Mouse (Mus musculus) kidney, embryonic 16.5 days (tissue): ENCODE measurements around the gene Gm3404. TPM values are rescaled to one million over a fixed set of nuclear protein-coding genes. Genes with fewer than 3 reads are reported as not detected.
"Not testable (repeated sequence)": the region's sequence is repeated elsewhere in the genome, so short reads cannot be mapped to it uniquely, and the experiment has no call there.

Experiments used
- ATAC-seq: fragments of 200-750 bp; cut with Nextera tagmentation; 2 replicates; pipeline ENCODE4 v1.8.0; 2017; ENCODE audit warnings: moderate TSS enrichment; ENCODE audit not compliant: low FRiP score, low TSS enrichment
- H3K27ac ChIP-seq: fragments of 300-500 bp; sonication (generic); 2 replicates; pipeline ENCODE4 v1.5.1; 2014; ENCODE audit warnings: low read length
- H3K27me3 ChIP-seq: fragments of 300-500 bp; sonication (generic); 2 replicates; pipeline ENCODE4 v1.6.1; 2014; ENCODE audit warnings: low read length, control low read depth, mixed read lengths; ENCODE audit not compliant: insufficient read depth
- H3K36me3 ChIP-seq: fragments of 300-500 bp; sonication (generic); 2 replicates; pipeline ENCODE4 v1.6.1; 2014; ENCODE audit warnings: low read length, control low read depth, mixed read lengths; ENCODE audit not compliant: insufficient read depth
- H3K4me1 ChIP-seq: fragments of 300-500 bp; sonication (generic); 2 replicates; pipeline ENCODE4 v1.6.1; 2014; ENCODE audit warnings: low read length, control low read depth, mixed read lengths; ENCODE audit not compliant: insufficient read depth
- H3K4me2 ChIP-seq: fragments of 300-500 bp; sonication (generic); replicated peaks from 2 replicates; pipeline ENCODE4 v1.6.1; 2014; ENCODE audit warnings: low read depth, low read length
- H3K4me3 ChIP-seq: fragments of 300-500 bp; sonication (generic); 2 replicates; pipeline ENCODE4 v1.5.1; 2014; ENCODE audit warnings: mild to moderate bottlenecking, low read length
- H3K9ac ChIP-seq: fragments of 300-500 bp; sonication (generic); replicated peaks from 2 replicates; pipeline ENCODE4 v1.6.1; 2014; ENCODE audit warnings: low read length
- H3K9me3 ChIP-seq: fragments of 300-500 bp; sonication (generic); 2 replicates; pipeline ENCODE4 v1.6.1; 2016; ENCODE audit warnings: low read length, control low read depth
- WGBS: fragments of 180-500 bp; shearing (Covaris S2); extraction: QIAGEN DNeasy Blood & Tissue Kit; methylation state at CpG from one replicate; pipeline ENCODE4 v1.1.7; 2014; 5-methylcytosine and 5-hydroxymethylcytosine counted together
- polyA plus RNA-seq: library from polyadenylated mRNA; unstranded; fragments of >200 nt; fragmentation: Nextera tagmentation; extraction: Ambion mirVana; gene quantifications from 2 replicates; pipeline ENCODE4 v1.2.1, GENCODE M21; 2015

Gm3404 gene
- not detected in 2 replicates for polyA plus RNA-seq

GRCm38 (mm10) chr5:146525501-146525900, at the start of gene Gm3404:
Gm3404 (plus strand) TSS chr5:146525801.
- H3K9ac ChIP-seq, H3K27me3 ChIP-seq, H3K9me3 ChIP-seq, H3K4me2 ChIP-seq, H3K36me3 ChIP-seq, H3K4me1 ChIP-seq, H3K27ac ChIP-seq, ATAC-seq, H3K4me3 ChIP-seq: not testable (repeated sequence)
- WGBS, result 100% methylated on average over 2 of the region's 3 CpGs

GRCm38 (mm10) chr5:146479564-146479963, 46.0 kb upstream of the Gm3404 start:
- H3K4me1 ChIP-seq, H3K4me3 ChIP-seq, H3K9me3 ChIP-seq, H3K9ac ChIP-seq, H3K27ac ChIP-seq, H3K4me2 ChIP-seq, H3K36me3 ChIP-seq, H3K27me3 ChIP-seq, ATAC-seq: not testable (repeated sequence)
- WGBS, result 12% methylated on average over 4 of the region's 4 CpGs

GRCm38 (mm10) chr5:146481665-146482064, 43.9 kb upstream of the Gm3404 start, which contains the start of gene Gm6408:
Gm6408 (plus strand) TSS chr5:146481965.
- H3K9me3 ChIP-seq, ATAC-seq, H3K4me2 ChIP-seq, H3K36me3 ChIP-seq, H3K4me1 ChIP-seq, H3K9ac ChIP-seq, H3K27me3 ChIP-seq, H3K27ac ChIP-seq, H3K4me3 ChIP-seq: not testable (repeated sequence)
- 100% methylated on average over 1 of the region's 3 CpGs for WGBS

GRCm38 (mm10) chr5:146488959-146489358, 36.6 kb upstream of the Gm3404 start:
- not testable (repeated sequence) for H3K4me2 ChIP-seq, H3K36me3 ChIP-seq, H3K9ac ChIP-seq, ATAC-seq, H3K4me3 ChIP-seq, H3K9me3 ChIP-seq, H3K4me1 ChIP-seq, H3K27me3 ChIP-seq, H3K27ac ChIP-seq
- WGBS, result 10% methylated on average over 3 of the region's 4 CpGs

- not testable (repeated sequence) for ATAC-seq, H3K4me1 ChIP-seq, H3K9me3 ChIP-seq, H3K27ac ChIP-seq, H3K27me3 ChIP-seq, H3K9ac ChIP-seq, H3K4me2 ChIP-seq, H3K4me3 ChIP-seq, H3K36me3 ChIP-seq
- no CpG with 5 or more reads among the region's 5 CpGs for WGBS
Observed at GRCm38 (mm10) chr5:146491063-146491462, 34.5 kb upstream of the Gm3404 start, which contains the start of gene Gm6370. Gm6370 (plus strand) TSS chr5:146491363.

GRCm38 (mm10) chr5:146502099-146502498, 23.5 kb upstream of the Gm3404 start, which contains the start of gene 4930449I24Rik:
4930449I24Rik (plus strand) TSS chr5:146502399.
- not testable (repeated sequence) for H3K4me1 ChIP-seq, H3K36me3 ChIP-seq, H3K4me3 ChIP-seq, ATAC-seq, H3K9ac ChIP-seq, H3K27me3 ChIP-seq, H3K27ac ChIP-seq, H3K9me3 ChIP-seq, H3K4me2 ChIP-seq
- WGBS, result no CpG with 5 or more reads among the region's 5 CpGs

GRCm38 (mm10) chr5:146513823-146514222, 11.8 kb upstream of the Gm3404 start, which contains the start of gene Gm3402:
Gm3402 (plus strand) TSS chr5:146514123.
- H3K4me2 ChIP-seq, result not testable (repeated sequence)

GRCm38 (mm10) chr5:146537347-146537746, 11.7 kb downstream of the Gm3404 start, which contains the start of gene Gm3409:
Gm3409 (plus strand) TSS chr5:146537647.
- not testable (repeated sequence) for H3K4me1 ChIP-seq, H3K4me2 ChIP-seq, H3K27me3 ChIP-seq, H3K9me3 ChIP-seq, H3K27ac ChIP-seq, ATAC-seq, H3K9ac ChIP-seq, H3K36me3 ChIP-seq, H3K4me3 ChIP-seq
- no CpG with 5 or more reads among the region's 3 CpGs for WGBS

More at GRCm38 (mm10) chr5:146513823-146514222, 11.8 kb upstream of the Gm3404 start, which contains the start of gene Gm3402:
- not testable (repeated sequence) for H3K9ac ChIP-seq, H3K4me3 ChIP-seq, H3K27me3 ChIP-seq, H3K9me3 ChIP-seq, H3K36me3 ChIP-seq, ATAC-seq, H3K4me1 ChIP-seq, H3K27ac ChIP-seq
- WGBS, result no CpG with 5 or more reads among the region's 5 CpGs

- WGBS, result no CpG with 5 or more reads among the region's 3 CpGs
- ATAC-seq, H3K4me1 ChIP-seq, H3K27me3 ChIP-seq, H3K9me3 ChIP-seq, H3K9ac ChIP-seq, H3K27ac ChIP-seq, H3K36me3 ChIP-seq, H3K4me3 ChIP-seq, H3K4me2 ChIP-seq: not testable (repeated sequence)
Observed at GRCm38 (mm10) chr5:146555836-146556235, 30.2 kb downstream of the Gm3404 start, which contains the start of gene Gm3415. Gm3415 (plus strand) TSS chr5:146556136.

- Histone ChIP-seq H3K4me2 (no peak overlapping the region), H3K27ac (no peak overlapping the region), H3K4me1 (no peaks in the 10 kb centered on the region), H3K27me3 (no peaks in the 10 kb centered on the region), H3K4me3 (no peak overlapping the region), H3K9me3 (no peaks in the 10 kb centered on the region), H3K9ac (no peak overlapping the region), H3K36me3 (no peaks in the 10 kb centered on the region)
- ATAC-seq, result no peak
- WGBS, result 77% methylated on average over 1 of the region's 1 CpGs
Observed at GRCm38 (mm10) chr5:146564259-146564658, 38.7 kb downstream of the Gm3404 start.
